Mouse (Mus musculus): Measurements from ENCODE around the gene Endou. TPM values are rescaled to one million over a fixed set of nuclear protein-coding genes. Genes with fewer than 3 reads are reported as not detected.

Gene Endou
- 1 to 10 TPM in 1 of 2 experiments, under 1 TPM in 1; 0.30 to 1.2 TPM for total RNA-seq (2021)
- long read RNA-seq, experiment 1 = 0 reads
- long read RNA-seq, experiment 2, partial matches to known transcripts = 1 of 2 reads
- long read RNA-seq, experiment 2, other reads (novel, unspliced or antisense) = 1 of 2 reads

DNA sequence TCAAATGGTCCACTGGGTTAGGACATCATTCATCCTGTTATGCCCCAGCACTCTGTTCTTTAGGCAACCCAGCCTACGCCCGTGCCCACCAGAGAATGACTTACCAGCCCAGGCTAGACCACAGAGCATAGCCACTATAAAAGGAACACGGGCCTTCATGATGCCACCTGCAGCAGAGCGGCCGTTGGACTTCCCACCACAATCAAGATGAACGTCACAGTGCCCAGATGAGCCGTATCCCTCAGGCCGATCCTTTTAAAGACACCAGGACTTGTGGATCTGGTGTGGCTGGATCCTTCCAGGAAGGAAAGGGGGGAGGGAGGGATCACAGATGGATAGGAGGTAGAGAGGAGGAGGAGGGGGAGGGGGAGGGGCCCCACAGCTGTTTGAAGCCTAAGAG lies at the start of gene Endou:
TSS of gene Endou (minus strand) at position 229 of the 400 bp plus-strand sequence.
- DNase-seq (ENCODE audit: low spot score in 2 of 2) = no peak

DNA sequence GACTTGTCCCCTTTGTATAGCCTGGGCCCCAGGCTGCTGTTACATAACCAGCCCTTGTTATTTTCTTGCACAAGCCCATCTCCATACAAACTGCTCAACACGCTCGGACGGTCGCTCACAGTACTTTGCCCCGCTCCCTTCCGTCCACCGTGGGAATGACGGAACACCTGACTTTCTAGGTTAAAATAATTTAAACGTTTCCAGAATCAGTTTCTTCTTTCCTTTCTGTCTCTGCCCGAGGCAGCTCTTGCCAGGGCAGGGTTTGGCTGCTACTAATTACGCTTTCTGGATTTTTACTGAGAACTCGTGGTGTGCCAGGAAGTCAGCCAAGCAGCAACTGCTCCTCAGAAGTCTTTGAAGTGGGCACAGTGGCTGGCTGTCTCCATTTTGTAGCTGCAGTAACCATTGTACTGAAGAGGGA lies 49.5 kb upstream of the Endou start:
- no peak for DNase-seq (ENCODE audit: low spot score in 2 of 2)

GRCm38 (mm10) chr15:97779576-97779975 lies 48.4 kb upstream of the Endou start:
- no peak for DNase-seq (ENCODE audit: low spot score in 2 of 2)

- DNase-seq (ENCODE audit: low spot score in 2 of 2) = no peak
Observed at GRCm38 (mm10) chr15:97778311-97779098, 47.4 kb upstream of the Endou start, which contains the start of gene Slc48a1. TSS of gene Slc48a1 (plus strand) at chr15:97778520.

DNA sequence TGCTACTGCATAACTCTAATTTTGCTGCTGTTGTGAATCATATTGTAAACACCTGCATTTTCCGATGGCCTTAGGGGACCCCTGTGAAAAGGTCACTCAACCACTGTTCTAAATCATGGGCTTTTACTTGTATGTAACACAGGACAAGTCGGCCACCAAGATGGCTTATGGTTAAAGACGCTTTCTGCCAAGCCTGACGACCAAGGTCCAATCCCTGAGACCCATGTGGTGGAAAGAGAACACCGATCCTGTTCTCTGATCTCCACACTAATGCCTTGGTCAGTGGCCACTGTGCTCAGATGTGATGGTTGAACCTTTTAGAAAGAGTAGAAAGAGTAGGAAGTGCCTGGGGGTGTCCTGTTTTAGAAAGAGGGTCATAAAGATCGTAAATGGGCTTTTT lies 45.8 kb upstream of the Endou start:
- no peak for DNase-seq (ENCODE audit: low spot score in 2 of 2)

DNA sequence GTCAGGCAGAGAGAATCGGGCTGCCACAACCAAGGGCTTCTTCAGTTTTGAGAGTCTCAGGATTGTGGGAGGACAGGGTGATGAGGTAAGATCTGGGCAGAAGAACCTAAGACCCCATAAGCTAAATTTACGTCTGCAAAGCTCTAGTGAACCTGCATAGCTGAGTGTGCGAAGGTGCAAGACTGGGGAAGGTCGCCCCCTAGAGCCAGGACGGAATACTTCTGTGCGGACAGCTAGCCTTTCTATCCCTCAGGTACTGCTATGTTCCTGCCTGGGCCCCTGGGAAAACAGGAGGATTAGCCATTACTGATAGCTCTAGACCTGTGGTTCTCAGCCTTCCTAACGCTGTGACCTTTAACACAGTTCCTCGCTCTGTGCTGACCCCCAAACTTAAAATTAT lies 45.4 kb upstream of the Endou start:
- peak; percentile 75 to 83 for DNase-seq (ENCODE audit: low spot score in 2 of 2)

- DNase-seq (ENCODE audit: low spot score in 2 of 2) = no peak
Observed at GRCm38 (mm10) chr15:97773961-97774370, 42.8 kb upstream of the Endou start.

- no peak for DNase-seq (ENCODE audit: low spot score in 2 of 2)
Observed at GRCm38 (mm10) chr15:97773108-97773507, 42.0 kb upstream of the Endou start.

GRCm38 (mm10) chr15:97770280-97770679 lies 39.1 kb upstream of the Endou start:
- no peak for DNase-seq (ENCODE audit: low spot score in 2 of 2)

- no peak for DNase-seq (ENCODE audit: low spot score in 2 of 2)
Observed at GRCm38 (mm10) chr15:97768192-97768591, 37.1 kb upstream of the Endou start.

DNA sequence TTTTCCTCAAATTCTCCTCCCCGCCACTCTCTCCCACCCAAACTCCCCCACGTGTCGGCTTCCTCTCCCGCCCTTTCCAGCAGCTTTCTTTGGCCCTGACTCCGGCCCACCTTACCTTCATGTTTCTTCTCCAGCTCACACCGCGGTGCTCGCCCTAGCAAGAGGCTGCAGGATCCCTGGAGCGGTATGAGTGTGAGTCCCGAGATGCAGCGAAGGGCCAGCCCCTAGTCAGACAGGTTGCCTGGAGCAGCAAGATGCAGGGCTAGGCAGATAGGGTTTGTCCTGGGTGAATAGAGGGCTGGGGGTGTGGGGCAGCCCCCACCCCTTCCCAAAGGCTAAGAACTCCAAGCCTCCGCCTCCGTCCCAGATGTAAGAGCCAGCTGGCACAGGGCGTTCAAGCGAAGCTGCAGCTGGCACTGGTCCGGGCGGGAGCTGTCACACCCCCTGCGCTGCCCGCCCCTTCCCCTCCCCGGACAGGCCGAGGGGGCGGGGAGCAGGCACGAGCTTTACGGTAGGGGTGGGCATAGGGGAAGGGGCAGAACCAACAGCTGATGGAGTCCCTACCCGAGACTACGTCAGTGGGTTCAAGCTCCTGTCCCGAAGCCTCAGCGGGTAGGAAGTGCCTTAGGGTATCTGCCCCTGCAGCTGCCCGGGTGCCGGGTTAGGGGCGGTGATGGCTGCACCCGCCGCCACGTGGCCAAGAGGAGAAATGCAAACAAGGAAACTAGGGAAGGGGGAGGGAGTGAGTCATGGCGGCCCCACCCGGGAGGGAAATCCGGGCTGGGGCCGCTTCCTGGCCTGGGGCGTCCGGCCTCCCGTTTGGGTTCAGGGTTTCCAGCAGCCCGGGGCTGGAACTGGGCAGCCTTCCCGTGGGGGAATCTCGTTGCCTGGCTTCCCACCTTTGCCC lies 36.4 kb upstream of the Endou start, which contains the start of gene Rapgef3:
TSS of gene Rapgef3 (minus strand) at position 693 of the 907 bp plus-strand sequence.
- DNase-seq (ENCODE audit: low spot score in 2 of 2) = peak; percentile 78 to 82

GRCm38 (mm10) chr15:97766594-97767279 lies 35.6 kb upstream of the Endou start:
- DNase-seq (ENCODE audit: low spot score in 2 of 2) = no peak

DNA sequence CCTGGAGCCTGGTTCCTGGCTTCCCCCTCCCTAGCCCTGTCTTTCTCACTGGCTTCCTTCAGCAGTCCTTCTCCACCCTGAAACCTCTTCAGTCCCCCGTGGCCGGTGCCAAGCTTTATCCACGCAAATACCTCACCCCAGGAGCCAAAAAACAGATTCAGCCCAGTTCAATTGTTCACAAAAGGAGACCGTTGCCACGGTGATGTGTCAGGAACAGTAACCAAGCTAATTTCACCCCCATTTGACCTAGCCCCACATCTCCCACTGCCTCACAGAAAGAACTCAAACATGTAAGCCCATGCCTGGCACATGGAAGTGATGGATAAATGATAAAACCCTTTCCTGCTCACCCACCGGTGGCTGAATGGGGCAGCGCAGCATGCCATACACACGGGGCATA lies 35.1 kb upstream of the Endou start:
- DNase-seq (ENCODE audit: low spot score in 2 of 2) = no peak

DNA sequence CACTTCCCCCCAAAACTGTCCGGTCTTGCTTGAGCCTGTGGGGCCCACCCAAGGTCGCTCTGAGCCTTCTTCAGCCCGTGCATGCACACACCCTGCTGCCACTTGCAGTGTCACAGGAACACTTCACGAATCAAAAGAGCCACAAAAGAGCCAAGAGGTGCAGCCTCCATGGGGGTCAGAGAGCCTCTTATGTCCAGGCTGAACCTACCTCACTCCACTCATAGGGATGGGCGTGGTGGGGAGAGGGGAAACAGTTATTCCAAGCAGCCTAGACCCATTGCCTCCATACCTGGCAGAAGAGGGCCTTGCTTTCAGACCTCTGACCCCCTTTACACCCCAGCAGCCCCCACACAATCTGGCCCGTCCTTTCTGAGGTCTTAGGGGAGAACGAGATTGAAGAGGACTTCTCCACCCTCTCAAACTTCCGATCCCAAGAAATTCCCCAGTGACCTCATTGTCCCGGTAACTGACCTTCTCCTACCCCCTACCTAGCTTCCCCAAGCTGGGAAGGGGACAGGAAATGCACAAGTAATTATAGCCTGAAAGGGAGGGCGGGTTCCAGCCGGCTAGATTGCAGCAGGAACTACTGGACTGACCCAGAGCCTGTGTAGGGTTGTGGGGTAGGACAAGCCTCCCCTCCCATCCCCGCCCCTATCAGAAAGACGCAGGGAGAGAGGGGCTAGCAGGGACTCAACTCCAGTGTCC lies 34.1 kb upstream of the Endou start:
- no peak for DNase-seq (ENCODE audit: low spot score in 2 of 2)

DNA sequence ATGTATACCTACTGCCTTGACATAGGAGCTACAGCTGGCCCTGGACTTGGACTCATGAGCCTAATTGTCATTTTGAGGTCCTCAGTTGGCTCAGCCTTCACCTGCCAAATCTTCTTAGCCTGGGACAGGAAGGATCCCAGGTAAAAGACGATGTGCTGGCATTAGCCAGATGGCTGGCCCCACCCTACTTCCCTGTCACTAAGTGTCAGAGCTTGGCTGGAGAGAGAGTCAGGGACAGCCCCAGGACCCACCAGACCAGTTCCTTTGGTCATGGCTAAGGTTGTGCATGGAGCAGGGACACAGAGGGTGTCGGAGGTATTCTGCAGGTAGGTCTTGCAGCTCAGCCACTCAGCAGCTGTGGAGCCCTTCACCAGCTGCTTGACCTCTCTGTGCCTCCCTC lies 33.4 kb upstream of the Endou start:
- no peak for DNase-seq (ENCODE audit: low spot score in 2 of 2)

DNA sequence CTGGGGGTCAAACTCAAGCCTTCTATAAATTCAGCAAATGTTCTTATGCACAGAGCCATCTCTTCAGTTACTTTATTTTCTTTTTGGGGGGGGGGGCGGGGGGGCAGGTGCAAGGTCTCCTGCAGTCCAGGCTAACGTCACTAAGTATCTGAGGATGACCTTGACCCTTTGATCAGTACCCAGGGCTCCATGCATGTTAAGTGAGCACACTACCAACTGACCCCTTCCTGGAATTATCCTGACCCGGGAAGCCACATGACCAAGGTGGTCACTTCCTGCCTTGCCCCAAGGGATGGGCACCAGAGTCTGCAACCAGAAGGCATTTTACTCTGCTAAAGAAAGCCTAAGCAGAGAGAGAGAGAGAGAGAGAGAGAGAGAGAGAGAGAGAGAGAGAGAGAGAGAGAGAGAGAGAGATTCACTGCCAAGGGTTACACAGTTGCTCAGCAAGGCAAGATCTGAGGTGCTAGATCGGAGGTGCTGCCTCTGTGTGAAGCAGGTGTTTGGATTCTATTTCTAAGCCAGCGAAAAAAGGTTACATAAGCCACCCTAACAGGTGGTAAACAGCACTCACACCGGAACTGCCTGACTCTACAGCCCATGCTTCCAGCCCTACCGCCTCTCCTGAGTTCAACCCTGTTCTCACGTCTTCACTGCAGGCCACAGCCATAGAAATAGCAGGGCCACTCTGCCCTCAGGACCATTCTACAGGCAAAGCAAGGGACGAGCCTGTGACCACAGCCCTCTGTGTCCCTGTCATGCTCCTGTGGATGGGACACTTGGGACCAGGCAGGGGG lies 32.3 kb upstream of the Endou start:
- no peak for DNase-seq (ENCODE audit: low spot score in 2 of 2)

- no peak for DNase-seq (ENCODE audit: low spot score in 2 of 2)
Observed at GRCm38 (mm10) chr15:97762733-97763132, 31.6 kb upstream of the Endou start.

GRCm38 (mm10) chr15:97761438-97761837 lies 30.3 kb upstream of the Endou start:
- no peak for DNase-seq (ENCODE audit: low spot score in 2 of 2)

GRCm38 (mm10) chr15:97760952-97761351 lies 29.8 kb upstream of the Endou start:
- DNase-seq (ENCODE audit: low spot score in 2 of 2) = no peak

- no peak for DNase-seq (ENCODE audit: low spot score in 2 of 2)
Observed at GRCm38 (mm10) chr15:97760006-97760405, 28.9 kb upstream of the Endou start.
